Mouse (Mus musculus) spleen, adult 2 months (tissue): ENCODE results near the gene Banf2. TPM values are rescaled to one million over a fixed set of nuclear protein-coding genes. Genes with fewer than 3 reads are reported as not detected.

ENCODE experiments used
- DNase-seq, 2 experiments: peaks; one replicate each; pipeline versions ENCODE4 v3.0.0 to v3.0.0-alpha.2; 2012 to 2021; ENCODE audit warnings: low spot score in 2 of 2, low read depth in 1 of 2
- H3K27ac ChIP-seq: fragments of 200-500 bp; 2 replicates; pipeline ENCODE4 v1.5.1; 2012; ENCODE audit warnings: low read length, inconsistent platforms; ENCODE audit not compliant: insufficient read depth
- H3K27me3 ChIP-seq: fragments of 200-500 bp; 2 replicates; pipeline ENCODE4 v1.6.1; 2012; ENCODE audit warnings: mild to moderate bottlenecking, moderate library complexity, low read length, inconsistent platforms; ENCODE audit not compliant: control insufficient read depth, insufficient read depth
- H3K36me3 ChIP-seq: fragments of 200-500 bp; 2 replicates; pipeline ENCODE4 v1.6.1; 2012; ENCODE audit warnings: mild to moderate bottlenecking, low read length, inconsistent platforms; ENCODE audit not compliant: control insufficient read depth, insufficient read depth
- H3K4me1 ChIP-seq: fragments of 200-500 bp; 2 replicates; pipeline ENCODE4 v1.6.1; 2011; ENCODE audit warnings: inconsistent platforms; ENCODE audit not compliant: control insufficient read depth, insufficient read depth, insufficient read length
- H3K4me3 ChIP-seq: fragments of 200-500 bp; 2 replicates; pipeline ENCODE4 v1.5.1; 2011; ENCODE audit warnings: mild to moderate bottlenecking, inconsistent platforms; ENCODE audit not compliant: insufficient read depth, insufficient read length; ENCODE audit errors: extremely low read depth
- CTCF ChIP-seq: fragments of 200-500 bp; IDR thresholded peaks from 2 replicates; pipeline ENCODE4 v1.5.1; 2011; ENCODE audit warnings: mild to moderate bottlenecking, inconsistent platforms; ENCODE audit not compliant: insufficient read depth, insufficient read length, insufficient replicate concordance; ENCODE audit errors: extremely low read depth
- POLR2A ChIP-seq: fragments of 200-500 bp; IDR thresholded peaks from 2 replicates; pipeline ENCODE4 v1.6.1; 2011; ENCODE audit warnings: low read depth, low read length, inconsistent platforms
- WGBS: fragments of 180-500 bp; shearing (Covaris S2); methylation state at CpG from one replicate; pipeline ENCODE4 v1.1.7; 2018; 5-methylcytosine and 5-hydroxymethylcytosine counted together
- polyA plus RNA-seq: library from polyadenylated mRNA; depleted of rRNA; stranded (reverse); fragments of >200 nt; gene quantifications from 2 replicates; pipeline ENCODE4 v1.2.3, GENCODE M21; 2012

Gene Banf2
- polyA plus RNA-seq, 1 experiment, result not detected

DNA sequence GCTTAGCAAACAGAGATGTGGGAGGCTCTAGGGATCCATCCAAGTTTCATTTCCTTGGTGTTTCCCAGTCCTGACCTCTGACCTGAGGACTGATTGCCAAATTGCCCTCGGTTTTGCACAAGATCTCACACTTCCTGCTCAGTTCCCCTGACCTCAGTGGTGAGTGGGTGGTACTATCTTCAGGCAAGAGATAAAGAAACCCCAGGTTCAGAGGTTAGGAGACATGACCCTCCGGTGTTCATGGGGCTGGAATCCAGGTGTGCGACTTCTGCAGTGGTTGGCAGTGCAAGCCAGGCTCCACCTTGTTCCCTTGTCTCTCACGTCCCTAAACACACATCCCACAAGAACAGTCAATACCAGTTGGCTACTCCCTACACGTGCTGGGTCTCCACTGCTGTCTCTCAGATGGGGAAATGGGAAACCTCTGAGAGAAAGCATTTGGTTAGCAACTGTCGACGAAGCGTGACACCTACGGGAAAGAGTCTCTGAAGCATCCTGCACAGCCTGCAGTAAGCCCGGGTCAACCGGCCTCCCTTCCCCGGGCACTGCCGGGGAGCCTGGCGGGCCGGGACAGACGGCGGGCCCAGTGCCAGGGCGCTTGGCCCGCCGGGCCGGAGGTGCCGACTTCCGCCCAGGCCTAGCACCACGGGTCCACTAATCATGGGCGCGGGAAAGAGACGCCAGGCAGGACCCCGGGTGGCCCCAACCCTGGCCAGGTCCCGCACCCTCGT, 23.1 kb upstream of the Banf2 start:
- peaks cover 6% of the 10 kb centered on the region; the same call in 1 of the 2 replicates for H3K4me1 ChIP-seq
- H3K27ac ChIP-seq, result peak overlapping the region; percentile 92
- TF ChIP-seq POLR2A (no peak), CTCF (no peak)
- WGBS, result 3% methylated on average over 30 of the region's 30 CpGs
- H3K27me3 ChIP-seq, result no peaks in the 10 kb centered on the region
- peak overlapping the region; percentile 94 for H3K4me3 ChIP-seq
- peak; percentile 19 to 32 for DNase-seq
- no peaks in the 10 kb centered on the region for H3K36me3 ChIP-seq

DNA sequence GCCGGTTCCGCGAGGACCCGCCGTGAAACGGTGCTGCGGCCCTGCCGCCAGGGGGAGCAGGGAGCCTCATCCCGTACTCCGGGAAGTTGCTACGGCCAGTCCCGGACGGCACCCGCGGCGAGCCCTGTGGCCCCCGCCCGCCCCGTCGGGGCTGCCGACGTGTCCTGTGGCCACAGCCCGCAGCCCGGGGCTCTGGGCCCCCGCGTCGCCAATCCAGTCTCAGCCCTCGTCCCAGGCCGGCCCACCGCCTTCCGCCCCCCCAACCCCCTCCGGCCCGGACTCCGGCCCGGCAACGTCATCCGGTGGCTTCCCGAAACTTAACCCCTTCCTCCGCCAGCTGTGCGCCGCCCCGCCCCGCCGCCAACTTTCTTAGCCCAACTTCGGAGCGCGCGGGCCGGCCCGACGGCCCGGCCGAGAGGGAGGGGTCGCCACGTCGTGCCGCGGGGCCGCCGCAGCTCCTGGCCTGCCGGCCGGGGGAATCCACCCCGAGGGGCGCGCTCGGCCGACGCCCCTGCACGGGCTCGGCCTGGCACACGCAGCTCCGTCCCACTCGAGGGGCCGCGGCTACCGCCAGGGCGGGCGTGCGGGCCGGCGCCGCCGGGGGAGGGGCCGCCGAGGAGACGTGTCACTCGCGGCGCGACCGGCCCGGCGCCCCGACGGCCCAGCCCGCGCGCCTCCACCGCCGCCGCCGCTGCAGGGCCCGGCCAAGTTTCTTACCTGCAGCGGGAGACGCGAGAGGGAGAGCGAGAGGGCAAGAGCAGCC, 22.4 kb upstream of the Banf2 start:
- under 1% methylated on average over 87 of the region's 107 CpGs for WGBS
- TF ChIP-seq CTCF (peak; percentile 76; the same call in 1 of the 2 replicates), POLR2A (no peak)
- peaks cover 5% of the 10 kb centered on the region; the same call in 1 of the 2 replicates for H3K4me1 ChIP-seq
- peak overlapping the region; percentile 94 for H3K4me3 ChIP-seq
- peak; percentile 50 to 85 for DNase-seq
- H3K27me3 ChIP-seq, result no peaks in the 10 kb centered on the region
- no peaks in the 10 kb centered on the region for H3K36me3 ChIP-seq
- peak overlapping the region; percentile 92 for H3K27ac ChIP-seq

DNA sequence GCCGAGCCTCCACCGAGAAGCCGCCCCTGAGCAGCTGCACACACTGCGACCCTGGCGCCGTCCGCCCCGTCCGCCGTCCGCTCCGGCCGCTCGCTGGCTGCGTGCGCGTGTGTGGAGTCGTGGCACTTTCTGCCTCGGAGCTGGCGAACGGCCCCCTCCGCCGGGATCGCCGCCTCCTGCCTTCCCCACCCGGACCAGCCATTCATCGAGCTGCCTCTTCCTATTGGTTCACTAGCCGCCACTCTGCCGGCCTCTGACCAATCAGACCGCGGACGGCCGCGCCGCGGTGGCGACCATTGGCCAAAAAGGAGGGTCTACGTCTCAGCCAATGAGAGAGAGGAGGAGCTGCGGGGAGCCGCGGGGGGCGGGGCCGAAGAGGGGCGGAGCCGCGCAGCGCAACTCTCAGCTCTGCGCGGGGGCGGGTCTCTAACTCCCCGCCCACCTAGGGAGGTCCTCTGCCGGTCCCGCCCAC, 21.7 kb upstream of the Banf2 start, which contains the start of gene Rrbp1:
TSS of gene Rrbp1 (minus strand) at position 184 of the 472 bp plus-strand sequence.
- peak; percentile 96 to 97 for DNase-seq
- Histone ChIP-seq H3K36me3 (no peaks in the 10 kb centered on the region), H3K4me1 (peaks cover 5% of the 10 kb centered on the region; the same call in 1 of the 2 replicates), H3K4me3 (peak within 1 kb of the TSS; percentile 94), H3K27me3 (no peaks in the 10 kb centered on the region), H3K27ac (peak within 1 kb of the TSS; percentile 92)
- WGBS, result under 1% methylated on average over 51 of the region's 53 CpGs
- TF ChIP-seq CTCF (no peak), POLR2A (peak; percentile 45; the same call in 1 of the 2 replicates)

DNA sequence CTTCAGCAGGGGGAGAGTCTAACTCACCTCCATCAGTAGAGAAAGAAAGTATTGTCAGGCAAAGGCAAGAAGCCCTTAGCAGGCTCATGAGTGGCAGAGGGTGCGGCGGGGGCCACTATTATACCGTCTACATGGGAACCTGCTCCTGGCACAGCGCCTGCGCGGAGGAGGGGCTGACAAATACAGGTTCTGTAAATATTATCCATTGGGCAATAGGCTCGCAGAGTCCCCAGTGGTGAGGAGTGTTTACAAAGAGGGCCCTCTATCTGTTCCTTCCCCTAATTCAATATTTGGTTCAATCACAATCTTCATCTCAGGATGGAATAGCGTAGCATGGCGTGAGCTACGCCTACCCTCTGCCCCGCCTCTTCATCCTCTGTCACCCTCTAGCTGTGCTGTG, 18.8 kb upstream of the Banf2 start:
- Histone ChIP-seq H3K4me3 (no peak overlapping the region), H3K4me1 (peaks cover 5% of the 10 kb centered on the region; the same call in 1 of the 2 replicates), H3K27ac (no peak overlapping the region), H3K27me3 (no peaks in the 10 kb centered on the region), H3K36me3 (no peaks in the 10 kb centered on the region)
- 86% methylated on average over 11 of the region's 11 CpGs for WGBS
- no peak for DNase-seq
- TF ChIP-seq POLR2A (no peak), CTCF (no peak)

DNA sequence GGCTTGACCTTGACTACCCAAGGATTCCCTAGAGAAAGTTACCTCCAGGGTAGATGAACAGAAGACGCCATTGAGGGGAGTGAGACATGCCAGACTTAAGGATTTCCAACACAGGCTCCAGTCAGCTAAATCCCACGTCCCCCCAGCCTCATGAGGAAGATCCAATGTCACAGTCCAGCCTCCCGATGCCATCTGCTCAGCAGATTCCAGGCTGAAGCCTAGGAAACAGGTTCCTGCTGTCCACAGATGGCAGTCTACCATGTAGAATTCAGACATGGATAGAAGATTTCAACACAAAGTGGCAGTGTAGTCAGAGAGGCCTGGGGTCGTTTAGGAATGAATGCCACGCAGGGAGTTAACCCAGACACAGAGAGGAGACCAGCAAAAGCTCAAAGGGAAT, 18.4 kb upstream of the Banf2 start:
- WGBS, result 86% methylated on average over 5 of the region's 5 CpGs
- Histone ChIP-seq H3K27me3 (no peaks in the 10 kb centered on the region), H3K4me3 (no peak overlapping the region), H3K27ac (no peak overlapping the region), H3K4me1 (peaks cover 3% of the 10 kb centered on the region; the same call in 1 of the 2 replicates), H3K36me3 (no peaks in the 10 kb centered on the region)
- DNase-seq, result no peak
- TF ChIP-seq CTCF (no peak), POLR2A (no peak)

DNA sequence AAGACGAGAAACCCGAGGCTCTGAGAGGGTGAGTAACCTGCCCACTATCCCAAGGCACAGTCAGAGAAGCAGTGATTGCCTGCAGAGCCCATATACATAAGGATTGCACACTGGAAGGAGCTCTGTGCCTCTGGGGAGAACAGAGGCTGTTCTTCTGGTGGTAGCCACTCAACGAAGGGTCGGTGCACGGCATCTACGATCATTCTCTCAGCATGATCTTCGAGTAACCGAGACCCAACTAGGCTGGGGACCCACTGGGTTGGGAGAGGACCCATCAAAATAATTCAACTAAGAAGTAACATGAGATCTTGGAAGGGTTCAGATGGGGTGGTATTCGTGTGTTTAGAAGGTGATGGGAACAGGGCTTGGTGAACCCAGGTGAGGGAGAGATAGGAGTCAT, 17.0 kb upstream of the Banf2 start:
- no peaks in the 10 kb centered on the region for H3K27me3 ChIP-seq
- no peaks in the 10 kb centered on the region for H3K4me1 ChIP-seq
- H3K27ac ChIP-seq, result no peak overlapping the region
- no peak overlapping the region for H3K4me3 ChIP-seq
- TF ChIP-seq POLR2A (no peak), CTCF (no peak)
- H3K36me3 ChIP-seq, result no peaks in the 10 kb centered on the region
- no peak for DNase-seq
- WGBS, result 91% methylated on average over 9 of the region's 9 CpGs
